Mouse (Mus musculus): ENCODE measurements around the gene Opa1.

GRCm38 (mm10) chr16:29680548-29681175 is 101.5 kb downstream of the Opa1 start:
- TF ChIP-seq E2F4 (IDR thresholded peaks at IDR 0.05; ENCODE audit: insufficient read depth) (no peak), MYOG (IDR thresholded peaks at IDR 0.05; ENCODE audit: control insufficient read depth in 1 of 3, insufficient read depth in 1 of 3, insufficient read length in 2 of 3, low read depth in 2 of 3) (no peak), POLR2A (IDR thresholded peaks at IDR 0.05; ENCODE audit: insufficient read length, low read depth) (no peak), CEBPB (IDR thresholded peaks at IDR 0.05; ENCODE audit: insufficient read depth, poor library complexity, severe bottlenecking) (no peak), USF1 (IDR thresholded peaks at IDR 0.05; ENCODE audit: low read depth) (no peak), TCF3 (IDR thresholded peaks at IDR 0.05; ENCODE audit: insufficient read length, low read depth) (no peak), MAX (IDR thresholded peaks at IDR 0.05; ENCODE audit: low read depth) (no peak), SRF (IDR thresholded peaks at IDR 0.05; ENCODE audit: control insufficient read depth, insufficient read length, low read depth) (no peak)

Data from myocyte (in vitro differentiated cells).